Comparison of ENCODE assay signal across 9 mouse cellular contexts in the genomic region with DNA sequence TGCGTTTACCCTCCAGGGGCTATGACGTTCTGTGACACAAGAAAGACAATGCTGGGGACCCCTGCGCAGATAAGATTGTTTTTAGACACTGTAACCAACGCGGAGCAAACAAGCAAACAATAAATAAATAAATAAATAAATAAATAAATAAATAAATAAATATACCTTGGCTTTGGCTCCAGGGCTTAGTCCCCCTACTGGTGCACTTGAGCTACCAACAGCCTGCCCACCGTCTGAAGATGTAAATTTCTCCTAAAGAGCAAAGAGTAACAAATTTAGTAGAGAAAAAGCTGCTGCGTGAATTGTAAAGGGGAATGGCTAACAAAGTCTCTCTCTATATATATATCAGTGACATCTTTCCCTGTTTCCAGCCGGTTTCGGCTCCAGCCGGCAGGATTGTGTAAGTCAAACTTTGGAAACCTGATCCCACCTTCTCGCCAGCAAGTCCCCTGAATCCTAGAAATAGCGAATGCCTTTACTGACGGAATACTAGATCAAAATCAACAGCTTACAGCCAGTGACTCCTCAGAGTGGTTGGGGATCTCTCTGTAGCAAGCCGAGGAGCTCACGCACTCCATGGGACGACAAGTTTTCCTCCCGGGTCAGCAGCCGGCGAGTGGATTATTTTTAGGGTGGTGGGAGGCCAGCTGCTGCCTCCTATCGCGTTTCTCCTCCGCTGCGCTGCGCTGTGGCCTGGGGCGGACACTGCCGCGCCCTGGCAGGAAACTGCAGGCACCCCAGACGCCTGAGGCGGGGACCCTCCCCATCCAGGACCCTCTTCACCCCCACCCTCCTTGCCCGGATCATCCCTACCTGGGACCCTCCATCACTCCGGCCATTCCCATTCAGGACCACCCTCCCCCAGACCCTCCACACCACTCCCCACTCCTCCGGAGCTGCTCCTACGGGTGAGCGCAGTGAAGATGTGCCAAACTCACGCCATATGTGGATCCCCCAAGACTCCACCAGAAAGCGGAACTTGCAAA. TPM values are rescaled to one million over a fixed set of nuclear protein-coding genes. Genes with fewer than 3 reads are reported as not detected.
DNase-seq lines count a peak whose midpoint lies in the region; ATAC-seq and TF ChIP-seq lines count a peak whose summit lies in the region.
"Had no signal": no experiment of that assay in that cellular context is flagged by ENCODE, and none has a peak within 500 bp of the region (broad histone marks: within the 10 kb centered on the region; RNA-seq: fewer than 3 reads in every experiment).

A gene (minus strand): TSS at position 664 of the 986 bp plus-strand sequence.

- H3K4me2 ChIP-seq in forebrain, postnatal 0 days (ENCODE audit: low read depth) = peak within 1 kb of the TSS; percentile 66
- H3K4me2 ChIP-seq in neural tube, embryonic 14.5 days (ENCODE audit: low read depth, low read length) = peak within 1 kb of the TSS; percentile 64

- H3K27me3 ChIP-seq in testis, adult 2 months (ENCODE audit: control insufficient read depth, insufficient read depth, low read length) = no peaks in the 10 kb centered on the region
- H3K27me3 ChIP-seq in forebrain, postnatal 0 days (ENCODE audit: insufficient read depth, low read length) = peaks cover 5% of the 10 kb centered on the region
- peaks cover 7% of the 10 kb centered on the region; the same call in 1 of the 2 replicates for H3K27me3 ChIP-seq in liver, adult 2 months (ENCODE audit: control insufficient read depth, insufficient read depth, low read length)
- H3K27me3 ChIP-seq in neural tube, embryonic 14.5 days (ENCODE audit: control insufficient read depth, insufficient read depth, low read length) = no peaks in the 10 kb centered on the region; the same call in 1 of the 2 replicates

- H3K4me3 ChIP-seq in testis, adult 2 months (ENCODE audit: control insufficient read depth, low read depth, low read length) = peak within 1 kb of the TSS; percentile 53
- peak within 1 kb of the TSS; percentile 34 for H3K4me3 ChIP-seq in forebrain, postnatal 0 days (ENCODE audit: low read depth, low read length)
- H3K4me3 ChIP-seq in liver, adult 2 months (ENCODE audit: insufficient read depth, low read depth, low read length) = peak within 1 kb of the TSS; percentile 58
- peak within 1 kb of the TSS; percentile 25 for H3K4me3 ChIP-seq in neural tube, embryonic 14.5 days (ENCODE audit: low read depth, low read length)

- H3K9me3 ChIP-seq in forebrain, postnatal 0 days (ENCODE audit: low read length) = no peaks in the 10 kb centered on the region
- no peaks in the 10 kb centered on the region for H3K9me3 ChIP-seq in neural tube, embryonic 14.5 days (ENCODE audit: control insufficient read depth, low read length)
- H3K9me3 ChIP-seq: G1E had no signal

- H3K79me2 ChIP-seq in liver, adult 2 months (ENCODE audit: control insufficient read depth, insufficient read depth, low read length) = no peaks in the 10 kb centered on the region

- peaks cover 7% of the 10 kb centered on the region for H3K4me1 ChIP-seq in testis, adult 2 months (ENCODE audit: control insufficient read depth, insufficient read depth, low read length)
- H3K4me1 ChIP-seq in forebrain, postnatal 0 days (ENCODE audit: insufficient read depth) = no peaks in the 10 kb centered on the region
- no peaks in the 10 kb centered on the region for H3K4me1 ChIP-seq in liver, adult 2 months (ENCODE audit: control insufficient read depth, insufficient read depth, low read length)
- peaks cover 2% of the 10 kb centered on the region; the same call in 1 of the 2 replicates for H3K4me1 ChIP-seq in neural tube, embryonic 14.5 days (ENCODE audit: control insufficient read depth, insufficient read depth, low read length)

- H3K36me3 ChIP-seq in testis, adult 2 months (ENCODE audit: control insufficient read depth, insufficient read depth, low read length) = no peaks in the 10 kb centered on the region
- H3K36me3 ChIP-seq in forebrain, postnatal 0 days (ENCODE audit: insufficient read depth) = no peaks in the 10 kb centered on the region
- H3K36me3 ChIP-seq in liver, adult 2 months (ENCODE audit: control insufficient read depth, insufficient read depth, low read length) = no peaks in the 10 kb centered on the region
- no peaks in the 10 kb centered on the region for H3K36me3 ChIP-seq in neural tube, embryonic 14.5 days (ENCODE audit: control insufficient read depth, insufficient read depth, low read length)
- H3K36me3 ChIP-seq: G1E had no signal

- TF ChIP-seq CTCF in testis, adult 2 months (IDR thresholded peaks at IDR 0.05; ENCODE audit: control insufficient read depth, insufficient read depth, insufficient replicate concordance, low read depth, low read length) = no peak
- peak; percentile 11 for TF ChIP-seq CTCF in forebrain, postnatal 0 days (IDR thresholded peaks at IDR 0.05; ENCODE audit: low read depth)
- TF ChIP-seq CTCF in liver, adult 2 months (IDR thresholded peaks at IDR 0.05; ENCODE audit: low read depth, low read length) = no peak; the same call in 1 of the 2 replicates

- 7% methylated on average over 36 of the region's 36 CpGs for WGBS in forebrain, postnatal 0 days
- 9% methylated on average over 36 of the region's 36 CpGs for WGBS in liver, adult 2 months
- 7% methylated on average over 36 of the region's 36 CpGs for WGBS in neural tube, embryonic 14.5 days

- no peak within 1 kb of the TSS for H3K9ac ChIP-seq in forebrain, postnatal 0 days
- H3K9ac ChIP-seq in liver, adult 2 months (ENCODE audit: low read depth, low read length) = peak within 1 kb of the TSS; percentile 60
- H3K9ac ChIP-seq in neural tube, embryonic 14.5 days (replicated peaks; ENCODE audit: low read depth, low read length) = peak within 1 kb of the TSS; percentile 28

- DNase-seq in testis, postnatal 14 days (ENCODE audit: low spot score) = no peak
- DNase-seq in forebrain, postnatal 0 days = no peak
- peak; percentile 73 for DNase-seq in heart, postnatal 4 days
- DNase-seq in liver, adult 2 months (ENCODE audit: extremely low read depth, low read depth, low spot score) = no peak
- no peak for DNase-seq in right cerebral cortex, postnatal 25 days
- no peak for DNase-seq in cerebellum, adult 11-12 months

- peak; percentile 10; the same call in 1 of the 2 replicates for ATAC-seq in forebrain, postnatal 0 days
- peak; percentile 73; the same call in 1 of the 2 replicates for ATAC-seq in neural tube, embryonic 14.5 days (ENCODE audit: low read depth)

- TF ChIP-seq POLR2A in testis, adult 2 months (IDR thresholded peaks at IDR 0.05; ENCODE audit: control insufficient read depth, low read depth, low read length) = no peak
- no peak for TF ChIP-seq POLR2A in liver, adult 2 months (IDR thresholded peaks at IDR 0.05; ENCODE audit: extremely low read depth, insufficient read depth, low read length)

- no peak within 1 kb of the TSS for H3K27ac ChIP-seq in testis, adult 2 months (ENCODE audit: control insufficient read depth, insufficient read depth, low read depth, low read length)
- no peak within 1 kb of the TSS for H3K27ac ChIP-seq in forebrain, postnatal 0 days (ENCODE audit: low read depth, low read length)
- peak within 1 kb of the TSS; percentile 73 for H3K27ac ChIP-seq in liver, adult 2 months (replicated peaks; ENCODE audit: insufficient read depth, low read depth, low read length)
- H3K27ac ChIP-seq in neural tube, embryonic 14.5 days (ENCODE audit: low read depth, low read length) = no peak within 1 kb of the TSS

RNA-seq across cellular contexts. Expression of the gene that starts here (rescaled TPM):
- 0.78 and 0.84 TPM in 2 replicates for polyA plus RNA-seq in testis, adult 2 months (2012; rRNA removed)
- 6.5 and 9.6 TPM in 2 replicates for total RNA-seq in forebrain, postnatal 0 days (2014; rRNA removed)
- 1.0 and 1.8 TPM in 2 replicates for polyA plus RNA-seq in forebrain, postnatal 0 days (2015; fragmentation: Nextera tagmentation; extraction: Ambion mirVana)
- total RNA-seq in heart, postnatal 4 days (2021) = 100 to 1,000 TPM; 180 to 189 TPM
- total RNA-seq in liver, adult 2 months (2014; rRNA removed) = 12.3 and 17.3 TPM in 2 replicates
- polyA plus RNA-seq in liver, adult 2 months (2012; rRNA removed) = 2.3 and 3.3 TPM in 2 replicates
- polyA plus RNA-seq in neural tube, embryonic 14.5 days (2014; fragmentation: Nextera tagmentation; extraction: Ambion mirVana) = 4.6 and 5.5 TPM in 2 replicates
- polyA plus RNA-seq: G1E had no signal
